Mouse (Mus musculus) intestine, postnatal 0 days (tissue): Measurements from ENCODE around the gene Cmtm8. TPM values are rescaled to one million over a fixed set of nuclear protein-coding genes. Genes with fewer than 3 reads are reported as not detected.

Experiments
- ATAC-seq: fragments of 200-750 bp; cut with Nextera tagmentation; 2 replicates; pipeline ENCODE4 v1.8.0; 2017; ENCODE audit warnings: mild to moderate bottlenecking, moderate TSS enrichment, moderate library complexity
- H3K27ac ChIP-seq: fragments of 300-500 bp; sonication (generic); 2 replicates; pipeline ENCODE4 v1.5.1; 2014; ENCODE audit warnings: mild to moderate bottlenecking, low read depth, low read length, moderate library complexity
- H3K27me3 ChIP-seq: fragments of 300-500 bp; sonication (generic); replicated peaks from 2 replicates; pipeline ENCODE4 v1.6.1; 2014; ENCODE audit warnings: low read length, mixed read lengths; ENCODE audit not compliant: control insufficient read depth, insufficient read depth
- H3K36me3 ChIP-seq: fragments of 300-500 bp; sonication (generic); 2 replicates; pipeline ENCODE4 v1.6.1; 2014; ENCODE audit warnings: mild to moderate bottlenecking, moderate library complexity; ENCODE audit not compliant: control insufficient read depth, insufficient read depth
- H3K4me1 ChIP-seq: fragments of 300-500 bp; sonication (generic); replicated peaks from 2 replicates; pipeline ENCODE4 v1.6.1; 2014; ENCODE audit warnings: antibody characterized with exemption, low read length, mixed read lengths; ENCODE audit not compliant: control insufficient read depth, insufficient read depth
- H3K4me2 ChIP-seq: fragments of 300-500 bp; sonication (generic); replicated peaks from 2 replicates; pipeline ENCODE4 v1.6.1; 2014; ENCODE audit warnings: low read depth, mild to moderate bottlenecking, moderate library complexity
- H3K4me3 ChIP-seq: fragments of 300-500 bp; sonication (generic); 2 replicates; pipeline ENCODE4 v1.5.1; 2014; ENCODE audit warnings: low read depth, low read length
- H3K9ac ChIP-seq: fragments of 300-500 bp; sonication (generic); 2 replicates; pipeline ENCODE4 v1.6.1; 2014; ENCODE audit warnings: mild to moderate bottlenecking, low read depth, low read length
- H3K9me3 ChIP-seq: fragments of 300-500 bp; sonication (generic); 2 replicates; pipeline ENCODE4 v1.6.1; 2016; ENCODE audit warnings: mixed run types; ENCODE audit not compliant: control insufficient read depth
- CTCF ChIP-seq: sonication (generic); IDR thresholded peaks from 2 replicates; pipeline ENCODE4 v1.5.1; 2016; ENCODE audit warnings: low read depth, mild to moderate bottlenecking, control low read depth, antibody characterized with exemption, moderate library complexity
- WGBS: fragments of 180-500 bp; shearing (Covaris S2); extraction: QIAGEN DNeasy Blood & Tissue Kit; methylation state at CpG from one replicate; pipeline ENCODE4 v1.1.7; 2014; 5-methylcytosine and 5-hydroxymethylcytosine counted together
- polyA plus RNA-seq: library from polyadenylated mRNA; unstranded; fragments of >200 nt; fragmentation: Nextera tagmentation; extraction: Ambion mirVana; gene quantifications from 2 replicates; pipeline ENCODE4 v1.2.1, GENCODE M21; 2015

Cmtm8 gene
- polyA plus RNA-seq, 1 experiment from 2014 or later: 91.5 TPM

DNA sequence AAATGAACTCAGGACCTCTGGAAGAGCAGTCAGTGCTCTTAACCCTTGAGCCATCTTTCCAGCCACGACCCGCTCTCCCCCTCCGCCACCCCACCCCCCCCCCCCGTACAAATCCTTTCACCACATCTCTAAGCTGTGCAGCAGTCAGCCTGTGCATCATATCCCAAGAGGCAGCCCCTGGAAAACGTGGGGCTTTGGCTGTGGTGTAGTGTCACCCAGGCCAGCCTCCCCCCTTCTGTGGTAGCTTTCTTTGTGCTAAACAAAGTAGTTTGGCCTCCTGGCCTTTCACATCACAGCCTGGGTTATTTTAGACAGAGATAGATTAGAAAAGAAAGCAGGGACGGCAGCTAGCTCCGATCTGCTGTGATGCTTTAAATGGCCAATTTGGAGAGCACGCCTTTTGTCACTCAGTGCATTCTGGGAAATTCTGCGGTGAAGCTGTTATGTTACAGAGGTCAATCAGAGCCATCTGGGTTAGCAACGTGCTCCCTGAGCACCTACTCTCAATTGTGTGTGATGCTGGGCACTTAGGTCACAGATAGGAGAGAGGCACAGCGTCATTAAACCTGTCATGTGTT lies 47.4 kb downstream of the Cmtm8 start:
- Histone ChIP-seq H3K27ac (no peak overlapping the region), H3K36me3 (no peaks in the 10 kb centered on the region), H3K9ac (no peak overlapping the region), H3K4me3 (no peak overlapping the region), H3K9me3 (no peaks in the 10 kb centered on the region), H3K4me2 (no peak overlapping the region), H3K27me3 (no peaks in the 10 kb centered on the region), H3K4me1 (no peaks in the 10 kb centered on the region)
- no peak for TF ChIP-seq CTCF
- ATAC-seq: no peak
- 62% methylated on average over 10 of the region's 11 CpGs for WGBS

DNA sequence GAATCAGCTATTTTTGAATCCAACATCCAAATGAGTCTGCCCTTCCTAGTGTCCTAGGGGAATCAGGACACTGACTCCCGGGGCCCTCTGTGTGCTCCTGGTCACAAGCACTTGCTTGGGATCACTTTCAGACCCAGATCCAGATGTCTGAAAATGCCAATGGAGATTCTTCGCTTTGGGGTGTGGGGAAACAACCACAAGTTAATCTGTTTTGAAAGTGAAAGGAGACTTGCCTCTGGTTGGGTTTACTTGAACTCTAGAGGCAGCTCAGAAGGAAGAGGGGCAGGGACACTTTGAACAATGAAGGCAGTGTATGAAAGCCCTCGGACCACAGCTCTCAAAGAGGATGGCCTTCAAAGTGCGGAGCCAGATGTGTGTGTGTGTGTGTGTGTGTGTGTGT lies 49.5 kb downstream of the Cmtm8 start:
- Histone ChIP-seq H3K27me3 (no peaks in the 10 kb centered on the region), H3K4me2 (no peak overlapping the region), H3K9ac (no peak overlapping the region), H3K36me3 (no peaks in the 10 kb centered on the region; the same call in 1 of the 2 replicates), H3K27ac (no peak overlapping the region), H3K9me3 (no peaks in the 10 kb centered on the region), H3K4me3 (no peak overlapping the region), H3K4me1 (no peaks in the 10 kb centered on the region)
- WGBS: 78% methylated on average over 4 of the region's 4 CpGs
- no peak for ATAC-seq
- no peak for TF ChIP-seq CTCF

DNA sequence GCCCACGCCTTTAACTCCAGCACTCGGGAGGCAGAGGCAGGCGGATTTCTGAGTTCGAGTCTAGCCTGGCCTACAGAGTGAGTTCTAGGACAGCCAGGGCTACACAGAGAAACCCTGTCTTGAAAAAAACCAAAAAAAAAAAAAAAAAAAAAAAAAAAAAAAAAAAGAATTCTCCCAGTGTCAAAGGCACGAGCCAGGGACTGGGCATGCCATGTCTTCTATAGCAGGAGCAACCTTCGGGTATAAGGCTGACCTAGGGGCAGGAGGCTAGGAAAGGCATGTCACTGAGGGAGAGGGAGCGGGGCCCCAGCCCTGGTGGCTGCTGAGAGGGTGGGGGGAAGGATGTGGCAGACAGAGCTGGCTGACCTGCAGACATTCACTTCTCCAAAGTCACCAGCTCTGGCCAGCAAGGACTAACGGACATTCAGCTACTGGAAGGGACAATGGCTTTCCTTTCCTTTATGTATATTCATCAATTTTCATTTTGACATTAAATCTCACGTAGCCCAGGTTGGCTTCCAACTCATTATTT lies 50.1 kb downstream of the Cmtm8 start:
- Histone ChIP-seq H3K27ac (no peak overlapping the region), H3K9me3 (no peaks in the 10 kb centered on the region), H3K4me1 (no peaks in the 10 kb centered on the region), H3K27me3 (no peaks in the 10 kb centered on the region), H3K4me3 (no peak overlapping the region), H3K36me3 (no peaks in the 10 kb centered on the region; the same call in 1 of the 2 replicates), H3K9ac (no peak overlapping the region), H3K4me2 (no peak overlapping the region)
- WGBS: 92% methylated on average over 9 of the region's 9 CpGs
- no peak for TF ChIP-seq CTCF
- no peak for ATAC-seq

DNA sequence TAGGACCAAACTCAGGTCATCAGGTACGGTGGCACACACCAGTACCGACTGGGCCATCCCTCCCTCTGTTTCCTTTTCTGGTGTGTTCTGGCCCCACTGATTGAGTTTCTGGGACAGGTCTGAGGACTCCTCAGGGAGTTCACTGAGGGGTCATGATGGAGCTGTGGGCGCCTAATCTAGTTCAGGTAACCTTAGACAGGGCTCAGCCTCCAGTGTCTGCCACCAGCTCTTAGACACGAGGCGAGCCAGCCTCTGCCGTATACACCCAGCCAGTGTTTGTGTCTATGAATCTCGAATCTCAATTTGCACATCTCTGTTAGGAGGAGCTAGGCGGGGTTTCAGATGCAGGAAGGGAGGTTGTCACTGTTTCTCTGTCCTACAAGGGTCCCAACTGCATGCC lies 54.0 kb downstream of the Cmtm8 start:
- Histone ChIP-seq H3K9me3 (no peaks in the 10 kb centered on the region), H3K4me2 (no peak overlapping the region), H3K36me3 (no peaks in the 10 kb centered on the region; the same call in 1 of the 2 replicates), H3K27ac (no peak overlapping the region), H3K9ac (no peak overlapping the region), H3K4me3 (no peak overlapping the region), H3K4me1 (no peaks in the 10 kb centered on the region), H3K27me3 (no peaks in the 10 kb centered on the region)
- TF ChIP-seq CTCF: no peak
- ATAC-seq: no peak
- WGBS: 82% methylated on average over 8 of the region's 8 CpGs

DNA sequence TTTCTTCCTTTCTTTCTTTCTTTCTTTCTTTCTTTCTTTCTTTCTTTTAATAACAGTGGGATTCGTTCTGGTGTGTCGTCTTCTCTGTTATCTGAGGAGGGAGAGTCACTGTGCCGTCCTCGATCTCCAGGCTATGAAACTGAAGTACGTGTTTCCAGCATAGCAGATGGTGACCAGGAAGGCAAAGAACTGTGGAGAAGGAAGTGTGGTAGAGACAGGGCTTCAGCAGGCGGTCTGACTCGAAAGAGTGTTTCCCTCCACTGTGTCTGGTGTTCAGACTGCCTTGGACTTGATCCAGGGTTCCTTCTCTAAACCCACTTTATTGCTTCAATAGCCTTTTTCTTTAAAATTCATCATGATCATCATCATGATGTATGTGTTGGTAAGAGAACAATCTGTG lies 54.4 kb downstream of the Cmtm8 start:
- 66% methylated on average over 7 of the region's 7 CpGs for WGBS
- H3K27me3 ChIP-seq: no peaks in the 10 kb centered on the region

DNA sequence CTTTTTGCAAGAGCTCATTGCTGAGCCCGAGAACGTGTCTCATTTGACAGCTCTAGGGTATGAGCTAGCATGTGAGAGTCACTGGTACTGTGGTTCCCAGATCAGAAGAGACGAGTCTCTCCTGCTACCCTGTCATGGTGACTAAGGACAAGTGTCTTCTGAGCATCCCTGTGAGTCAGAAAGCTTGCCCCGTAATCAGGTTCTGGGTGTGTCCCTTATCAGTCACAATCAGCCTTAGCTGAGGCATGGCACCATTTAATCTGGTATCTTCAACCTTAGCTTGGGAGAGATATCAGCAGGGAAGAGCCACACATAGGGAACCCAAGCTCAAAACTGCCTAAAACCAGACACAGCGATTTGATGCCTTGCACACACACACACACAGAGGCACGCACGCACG lies 55.3 kb downstream of the Cmtm8 start:
- Histone ChIP-seq H3K4me3 (no peak overlapping the region), H3K36me3 (no peaks in the 10 kb centered on the region; the same call in 1 of the 2 replicates), H3K27me3 (no peaks in the 10 kb centered on the region), H3K27ac (no peak overlapping the region), H3K4me2 (no peak overlapping the region), H3K4me1 (no peaks in the 10 kb centered on the region), H3K9me3 (no peaks in the 10 kb centered on the region), H3K9ac (no peak overlapping the region)
- no peak for ATAC-seq
- WGBS: 81% methylated on average over 8 of the region's 8 CpGs
- no peak for TF ChIP-seq CTCF

More for the DNA sequence above, 54.4 kb downstream of the Cmtm8 start:
- H3K4me2 ChIP-seq: no peak overlapping the region
- no peaks in the 10 kb centered on the region for H3K4me1 ChIP-seq
- TF ChIP-seq CTCF: no peak
- H3K36me3 ChIP-seq: no peaks in the 10 kb centered on the region; the same call in 1 of the 2 replicates
- no peak overlapping the region for H3K9ac ChIP-seq
- no peak for ATAC-seq
- no peaks in the 10 kb centered on the region for H3K9me3 ChIP-seq
- no peak overlapping the region for H3K27ac ChIP-seq
- no peak overlapping the region for H3K4me3 ChIP-seq

DNA sequence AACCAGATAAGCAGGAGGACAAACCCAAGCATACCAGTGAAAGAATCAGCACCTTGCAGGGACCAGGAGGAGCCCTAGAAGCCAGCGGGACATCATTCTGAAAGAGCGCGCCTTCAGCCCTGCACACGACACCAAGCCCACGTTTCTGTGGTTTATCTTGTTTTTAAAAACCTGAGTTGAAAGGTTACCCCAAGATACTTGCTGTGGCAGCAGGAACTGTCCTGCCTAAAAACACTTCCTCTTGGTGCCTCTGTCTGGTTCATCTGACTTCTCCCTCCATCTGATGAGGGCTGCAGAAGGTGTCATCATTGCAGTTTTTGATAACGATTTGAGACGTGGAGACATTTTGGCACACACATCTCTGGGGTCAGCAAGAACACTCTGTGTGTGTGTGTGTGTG lies 56.2 kb downstream of the Cmtm8 start:
- H3K9me3 ChIP-seq: no peaks in the 10 kb centered on the region

More for the DNA sequence above, 56.2 kb downstream of the Cmtm8 start:
- WGBS: 85% methylated on average over 7 of the region's 7 CpGs
- H3K4me3 ChIP-seq: no peak overlapping the region
- no peak for ATAC-seq
- H3K4me1 ChIP-seq: no peaks in the 10 kb centered on the region
- H3K27ac ChIP-seq: no peak overlapping the region
- no peak overlapping the region for H3K4me2 ChIP-seq
- TF ChIP-seq CTCF: no peak
- H3K9ac ChIP-seq: no peak overlapping the region
- H3K27me3 ChIP-seq: no peaks in the 10 kb centered on the region
- H3K36me3 ChIP-seq: no peaks in the 10 kb centered on the region; the same call in 1 of the 2 replicates
